Mouse (Mus musculus): Measurements from ENCODE around the gene Zfp74. TPM values are rescaled to one million over a fixed set of nuclear protein-coding genes. Genes with fewer than 3 reads are reported as not detected.

Zfp74 gene
- polyA plus RNA-seq, 1 experiment from 2014 or later, result 3.1 TPM

GRCm38 (mm10) chr7:29958125-29958724, 4.3 kb upstream of the Zfp74 start:
- H3K4me3 ChIP-seq (ENCODE audit: low read depth, low read length), result no peak overlapping the region
- no peaks in the 10 kb centered on the region for H3K4me1 ChIP-seq (replicated peaks; ENCODE audit: control insufficient read depth, insufficient read depth)
- no peak for DNase-seq (ENCODE audit: low spot score)
- H3K27me3 ChIP-seq (ENCODE audit: control insufficient read depth, insufficient read depth, low read length), result no peaks in the 10 kb centered on the region
- no peaks in the 10 kb centered on the region for H3K36me3 ChIP-seq (ENCODE audit: control insufficient read depth, insufficient read depth, low read length)
- H3K27ac ChIP-seq (replicated peaks), result no peak overlapping the region
- 80% methylated on average over 11 of the region's 11 CpGs for WGBS
- no peak overlapping the region for H3K4me2 ChIP-seq (replicated peaks; ENCODE audit: low read depth)
- H3K9ac ChIP-seq (ENCODE audit: low read length), result no peak overlapping the region
- no peak for ATAC-seq (ENCODE audit: low FRiP score, low TSS enrichment)
- no peaks in the 10 kb centered on the region for H3K9me3 ChIP-seq (ENCODE audit: control insufficient read depth, low read length)
- TF ChIP-seq EP300 (optimal IDR thresholded peaks at IDR 0.05), result no peak
- no peak for TF ChIP-seq CTCF (IDR thresholded peaks at IDR 0.05; ENCODE audit: low read depth)

GRCm38 (mm10) chr7:29956257-29956656, 2.4 kb upstream of the Zfp74 start:
- Histone ChIP-seq H3K9ac (ENCODE audit: low read length) (no peak overlapping the region), H3K27ac (replicated peaks) (no peak overlapping the region), H3K4me2 (replicated peaks; ENCODE audit: low read depth) (peak overlapping the region; percentile 23; the same call in 1 of the 2 replicates), H3K4me1 (replicated peaks; ENCODE audit: control insufficient read depth, insufficient read depth) (no peaks in the 10 kb centered on the region), H3K27me3 (ENCODE audit: control insufficient read depth, insufficient read depth, low read length) (no peaks in the 10 kb centered on the region), H3K4me3 (ENCODE audit: low read depth, low read length) (no peak overlapping the region), H3K9me3 (ENCODE audit: control insufficient read depth, low read length) (no peaks in the 10 kb centered on the region), H3K36me3 (ENCODE audit: control insufficient read depth, insufficient read depth, low read length) (no peaks in the 10 kb centered on the region)
- no peak for TF ChIP-seq EP300 (optimal IDR thresholded peaks at IDR 0.05)
- no peak for TF ChIP-seq CTCF (IDR thresholded peaks at IDR 0.05; ENCODE audit: low read depth)
- 51% methylated on average over 9 of the region's 10 CpGs for WGBS
- ATAC-seq (ENCODE audit: low FRiP score, low TSS enrichment), result no peak
- peak; percentile 20 for DNase-seq (ENCODE audit: low spot score)

GRCm38 (mm10) chr7:29954731-29955130, 842 bp upstream of the Zfp74 start:
- no peaks in the 10 kb centered on the region for H3K36me3 ChIP-seq (ENCODE audit: control insufficient read depth, insufficient read depth, low read length)
- H3K9ac ChIP-seq (ENCODE audit: low read length), result no peak overlapping the region
- H3K4me2 ChIP-seq (replicated peaks; ENCODE audit: low read depth), result peak overlapping the region; percentile 71
- H3K27ac ChIP-seq (replicated peaks), result no peak overlapping the region
- WGBS, result 23% methylated on average over 4 of the region's 4 CpGs
- peak overlapping the region; percentile 80; the same call in 1 of the 2 replicates for H3K4me3 ChIP-seq (ENCODE audit: low read depth, low read length)
- TF ChIP-seq EP300 (optimal IDR thresholded peaks at IDR 0.05) (no peak), CTCF (IDR thresholded peaks at IDR 0.05; ENCODE audit: low read depth) (peak; percentile 80)
- no peaks in the 10 kb centered on the region for H3K4me1 ChIP-seq (replicated peaks; ENCODE audit: control insufficient read depth, insufficient read depth)
- DNase-seq (ENCODE audit: low spot score) (peak; percentile 70), ATAC-seq (ENCODE audit: low FRiP score, low TSS enrichment) (no peak)
- H3K9me3 ChIP-seq (ENCODE audit: control insufficient read depth, low read length), result no peaks in the 10 kb centered on the region
- H3K27me3 ChIP-seq (ENCODE audit: control insufficient read depth, insufficient read depth, low read length), result no peaks in the 10 kb centered on the region

GRCm38 (mm10) chr7:29953086-29953485, 803 bp downstream of the Zfp74 start:
- H3K36me3 ChIP-seq (ENCODE audit: control insufficient read depth, insufficient read depth, low read length), result no peaks in the 10 kb centered on the region
- H3K9me3 ChIP-seq (ENCODE audit: control insufficient read depth, low read length), result no peaks in the 10 kb centered on the region
- peak overlapping the region; percentile 71 for H3K4me2 ChIP-seq (replicated peaks; ENCODE audit: low read depth)
- peak overlapping the region; percentile 92 for H3K27ac ChIP-seq (replicated peaks)
- H3K27me3 ChIP-seq (ENCODE audit: control insufficient read depth, insufficient read depth, low read length), result no peaks in the 10 kb centered on the region
- H3K4me1 ChIP-seq (replicated peaks; ENCODE audit: control insufficient read depth, insufficient read depth), result no peaks in the 10 kb centered on the region
- peak overlapping the region; percentile 80 for H3K4me3 ChIP-seq (ENCODE audit: low read depth, low read length)
- WGBS, result 30% methylated on average over 10 of the region's 10 CpGs
- H3K9ac ChIP-seq (ENCODE audit: low read length), result peak overlapping the region; percentile 89
- DNase-seq (ENCODE audit: low spot score), result no peak
- no peak for ATAC-seq (ENCODE audit: low FRiP score, low TSS enrichment)
- no peak for TF ChIP-seq CTCF (IDR thresholded peaks at IDR 0.05; ENCODE audit: low read depth)

- H3K4me3 ChIP-seq (ENCODE audit: low read depth, low read length), result no peak overlapping the region
These were observed 9.7 kb downstream of the Zfp74 start for GRCm38 (mm10) chr7:29944201-29944600.

GRCm38 (mm10) chr7:29943720-29944119, 10.2 kb downstream of the Zfp74 start:
- no peaks in the 10 kb centered on the region for H3K9me3 ChIP-seq (ENCODE audit: control insufficient read depth, low read length)
- WGBS, result 87% methylated on average over 2 of the region's 2 CpGs
- H3K9ac ChIP-seq (ENCODE audit: low read length), result no peak overlapping the region
- ATAC-seq (ENCODE audit: low FRiP score, low TSS enrichment) (no peak), DNase-seq (ENCODE audit: low spot score) (no peak)
- no peaks in the 10 kb centered on the region; the same call in 1 of the 2 replicates for H3K36me3 ChIP-seq (ENCODE audit: control insufficient read depth, insufficient read depth, low read length)
- H3K4me3 ChIP-seq (ENCODE audit: low read depth, low read length), result no peak overlapping the region
- H3K27me3 ChIP-seq (ENCODE audit: control insufficient read depth, insufficient read depth, low read length), result no peaks in the 10 kb centered on the region
- no peaks in the 10 kb centered on the region for H3K4me1 ChIP-seq (replicated peaks; ENCODE audit: control insufficient read depth, insufficient read depth)
- no peak overlapping the region for H3K27ac ChIP-seq (replicated peaks)
- TF ChIP-seq EP300 (optimal IDR thresholded peaks at IDR 0.05), result no peak
- no peak for TF ChIP-seq CTCF (IDR thresholded peaks at IDR 0.05; ENCODE audit: low read depth)
- H3K4me2 ChIP-seq (replicated peaks; ENCODE audit: low read depth), result no peak overlapping the region

More at GRCm38 (mm10) chr7:29944201-29944600, 9.7 kb downstream of the Zfp74 start:
- ATAC-seq (ENCODE audit: low FRiP score, low TSS enrichment), result no peak
- no peaks in the 10 kb centered on the region for H3K9me3 ChIP-seq (ENCODE audit: control insufficient read depth, low read length)
- H3K27ac ChIP-seq (replicated peaks), result no peak overlapping the region
- no peaks in the 10 kb centered on the region; the same call in 1 of the 2 replicates for H3K36me3 ChIP-seq (ENCODE audit: control insufficient read depth, insufficient read depth, low read length)
- TF ChIP-seq EP300 (optimal IDR thresholded peaks at IDR 0.05) (no peak), CTCF (IDR thresholded peaks at IDR 0.05; ENCODE audit: low read depth) (no peak)
- H3K4me1 ChIP-seq (replicated peaks; ENCODE audit: control insufficient read depth, insufficient read depth), result no peaks in the 10 kb centered on the region
- no peak overlapping the region for H3K9ac ChIP-seq (ENCODE audit: low read length)
- WGBS, result 88% methylated on average over 2 of the region's 2 CpGs
- no peaks in the 10 kb centered on the region for H3K27me3 ChIP-seq (ENCODE audit: control insufficient read depth, insufficient read depth, low read length)
- no peak overlapping the region for H3K4me2 ChIP-seq (replicated peaks; ENCODE audit: low read depth)
- no peak for DNase-seq (ENCODE audit: low spot score)

Data from stomach, postnatal 0 days (tissue).